Mouse (Mus musculus) liver, adult 2 months (tissue): Measurements from ENCODE around the gene Anks1b.

Experiments used
- CTCF ChIP-seq: fragments of 200-500 bp; IDR thresholded peaks from 2 replicates; pipeline ENCODE4 v1.5.1; 2011; ENCODE audit warnings: low read depth, low read length, control low read depth
- POLR2A ChIP-seq: fragments of 200-500 bp; IDR thresholded peaks from 2 replicates; pipeline ENCODE4 v1.6.1; 2011; ENCODE audit warnings: low read length, control low read depth; ENCODE audit not compliant: insufficient read depth; ENCODE audit errors: extremely low read depth

GRCm38 (mm10) chr10:90679713-90680470 is 806.6 kb downstream of the Anks1b start:
- TF ChIP-seq CTCF, result no peak
- TF ChIP-seq POLR2A, result no peak
